Mouse (Mus musculus): ENCODE data around the gene Lmod1. TPM values are rescaled to one million over a fixed set of nuclear protein-coding genes. Genes with fewer than 3 reads are reported as not detected.

The Lmod1 gene
- polyA plus RNA-seq, 1 experiment, result 2.2 TPM

- WGBS, result 62% methylated on average over 2 of the region's 2 CpGs
- H3K4me3 ChIP-seq (ENCODE audit: extremely low read depth, insufficient read depth, insufficient read length), result no peak overlapping the region
- H3K4me1 ChIP-seq (ENCODE audit: control insufficient read depth, insufficient read depth, insufficient read length), result no peaks in the 10 kb centered on the region
- no peaks in the 10 kb centered on the region for H3K27me3 ChIP-seq (ENCODE audit: control insufficient read depth, insufficient read depth, low read length)
- no peak for DNase-seq (ENCODE audit: low read depth in 1 of 2, low spot score in 2 of 2)
- H3K27ac ChIP-seq (ENCODE audit: insufficient read depth, low read length), result no peak overlapping the region
- H3K36me3 ChIP-seq (ENCODE audit: control insufficient read depth, insufficient read depth, low read length), result no peaks in the 10 kb centered on the region
- no peak for TF ChIP-seq POLR2A (IDR thresholded peaks at IDR 0.05; ENCODE audit: low read depth, low read length)
- TF ChIP-seq CTCF (IDR thresholded peaks at IDR 0.05; ENCODE audit: extremely low read depth, insufficient read depth, insufficient read length, insufficient replicate concordance), result no peak
Observed at GRCm38 (mm10) chr1:135359071-135359470, 34.5 kb downstream of the Lmod1 start.

- Histone ChIP-seq H3K4me3 (ENCODE audit: extremely low read depth, insufficient read depth, insufficient read length) (no peak overlapping the region), H3K4me1 (ENCODE audit: control insufficient read depth, insufficient read depth, insufficient read length) (no peaks in the 10 kb centered on the region), H3K27ac (ENCODE audit: insufficient read depth, low read length) (no peak overlapping the region), H3K27me3 (ENCODE audit: control insufficient read depth, insufficient read depth, low read length) (no peaks in the 10 kb centered on the region), H3K36me3 (ENCODE audit: control insufficient read depth, insufficient read depth, low read length) (no peaks in the 10 kb centered on the region)
- TF ChIP-seq POLR2A (IDR thresholded peaks at IDR 0.05; ENCODE audit: low read depth, low read length), result no peak
- TF ChIP-seq CTCF (IDR thresholded peaks at IDR 0.05; ENCODE audit: extremely low read depth, insufficient read depth, insufficient read length, insufficient replicate concordance), result no peak
- 89% methylated on average over 4 of the region's 4 CpGs for WGBS
- no peak for DNase-seq (ENCODE audit: low read depth in 1 of 2, low spot score in 2 of 2)
Observed at GRCm38 (mm10) chr1:135361491-135361890, 36.9 kb downstream of the Lmod1 start.

GRCm38 (mm10) chr1:135362115-135362514 is 37.5 kb downstream of the Lmod1 start:
- Histone ChIP-seq H3K27me3 (ENCODE audit: control insufficient read depth, insufficient read depth, low read length) (no peaks in the 10 kb centered on the region), H3K36me3 (ENCODE audit: control insufficient read depth, insufficient read depth, low read length) (no peaks in the 10 kb centered on the region), H3K27ac (ENCODE audit: insufficient read depth, low read length) (no peak overlapping the region), H3K4me3 (ENCODE audit: extremely low read depth, insufficient read depth, insufficient read length) (no peak overlapping the region), H3K4me1 (ENCODE audit: control insufficient read depth, insufficient read depth, insufficient read length) (no peaks in the 10 kb centered on the region)
- TF ChIP-seq POLR2A (IDR thresholded peaks at IDR 0.05; ENCODE audit: low read depth, low read length) (no peak), CTCF (IDR thresholded peaks at IDR 0.05; ENCODE audit: extremely low read depth, insufficient read depth, insufficient read length, insufficient replicate concordance) (no peak)
- no peak for DNase-seq (ENCODE audit: low read depth in 1 of 2, low spot score in 2 of 2)

- no peak for DNase-seq (ENCODE audit: low read depth in 1 of 2, low spot score in 2 of 2)
- Histone ChIP-seq H3K4me1 (ENCODE audit: control insufficient read depth, insufficient read depth, insufficient read length) (peaks cover 2% of the 10 kb centered on the region; the same call in 1 of the 2 replicates), H3K27ac (ENCODE audit: insufficient read depth, low read length) (no peak overlapping the region), H3K36me3 (ENCODE audit: control insufficient read depth, insufficient read depth, low read length) (no peaks in the 10 kb centered on the region), H3K4me3 (ENCODE audit: extremely low read depth, insufficient read depth, insufficient read length) (no peak overlapping the region), H3K27me3 (ENCODE audit: control insufficient read depth, insufficient read depth, low read length) (no peaks in the 10 kb centered on the region)
- TF ChIP-seq CTCF (IDR thresholded peaks at IDR 0.05; ENCODE audit: extremely low read depth, insufficient read depth, insufficient read length, insufficient replicate concordance) (no peak), POLR2A (IDR thresholded peaks at IDR 0.05; ENCODE audit: low read depth, low read length) (no peak)
- WGBS, result 88% methylated on average over 8 of the region's 8 CpGs
Observed at GRCm38 (mm10) chr1:135363446-135363845, 38.8 kb downstream of the Lmod1 start.

GRCm38 (mm10) chr1:135366380-135366779 is 41.8 kb downstream of the Lmod1 start:
- peaks cover 3% of the 10 kb centered on the region; the same call in 1 of the 2 replicates for H3K4me1 ChIP-seq (ENCODE audit: control insufficient read depth, insufficient read depth, insufficient read length)
- no peaks in the 10 kb centered on the region for H3K36me3 ChIP-seq (ENCODE audit: control insufficient read depth, insufficient read depth, low read length)
- no peaks in the 10 kb centered on the region; the same call in 1 of the 2 replicates for H3K27me3 ChIP-seq (ENCODE audit: control insufficient read depth, insufficient read depth, low read length)
- H3K4me3 ChIP-seq (ENCODE audit: extremely low read depth, insufficient read depth, insufficient read length), result no peak overlapping the region
- H3K27ac ChIP-seq (ENCODE audit: insufficient read depth, low read length), result no peak overlapping the region
- no peak for DNase-seq (ENCODE audit: low read depth in 1 of 2, low spot score in 2 of 2)
- no peak for TF ChIP-seq CTCF (IDR thresholded peaks at IDR 0.05; ENCODE audit: extremely low read depth, insufficient read depth, insufficient read length, insufficient replicate concordance)
- TF ChIP-seq POLR2A (IDR thresholded peaks at IDR 0.05; ENCODE audit: low read depth, low read length), result no peak

GRCm38 (mm10) chr1:135367005-135367404 is 42.4 kb downstream of the Lmod1 start:
- 81% methylated on average over 7 of the region's 7 CpGs for WGBS
- no peaks in the 10 kb centered on the region; the same call in 1 of the 2 replicates for H3K27me3 ChIP-seq (ENCODE audit: control insufficient read depth, insufficient read depth, low read length)
- H3K27ac ChIP-seq (ENCODE audit: insufficient read depth, low read length), result no peak overlapping the region
- TF ChIP-seq POLR2A (IDR thresholded peaks at IDR 0.05; ENCODE audit: low read depth, low read length) (no peak), CTCF (IDR thresholded peaks at IDR 0.05; ENCODE audit: extremely low read depth, insufficient read depth, insufficient read length, insufficient replicate concordance) (no peak)
- no peak overlapping the region for H3K4me3 ChIP-seq (ENCODE audit: extremely low read depth, insufficient read depth, insufficient read length)
- H3K36me3 ChIP-seq (ENCODE audit: control insufficient read depth, insufficient read depth, low read length), result no peaks in the 10 kb centered on the region
- no peak for DNase-seq (ENCODE audit: low read depth in 1 of 2, low spot score in 2 of 2)
- H3K4me1 ChIP-seq (ENCODE audit: control insufficient read depth, insufficient read depth, insufficient read length), result peaks cover 3% of the 10 kb centered on the region; the same call in 1 of the 2 replicates

- Histone ChIP-seq H3K36me3 (ENCODE audit: control insufficient read depth, insufficient read depth, low read length) (no peaks in the 10 kb centered on the region), H3K4me1 (ENCODE audit: control insufficient read depth, insufficient read depth, insufficient read length) (peaks cover 3% of the 10 kb centered on the region; the same call in 1 of the 2 replicates), H3K27ac (ENCODE audit: insufficient read depth, low read length) (no peak overlapping the region), H3K27me3 (ENCODE audit: control insufficient read depth, insufficient read depth, low read length) (no peaks in the 10 kb centered on the region; the same call in 1 of the 2 replicates), H3K4me3 (ENCODE audit: extremely low read depth, insufficient read depth, insufficient read length) (no peak overlapping the region)
- WGBS, result 80% methylated on average over 8 of the region's 8 CpGs
- TF ChIP-seq POLR2A (IDR thresholded peaks at IDR 0.05; ENCODE audit: low read depth, low read length) (no peak), CTCF (IDR thresholded peaks at IDR 0.05; ENCODE audit: extremely low read depth, insufficient read depth, insufficient read length, insufficient replicate concordance) (no peak)
- DNase-seq (ENCODE audit: low read depth in 1 of 2, low spot score in 2 of 2), result no peak
Observed at GRCm38 (mm10) chr1:135367595-135367994, 43.0 kb downstream of the Lmod1 start.

All from spleen, adult 2 months (tissue).